Mouse (Mus musculus) neural tube, embryonic 13.5 days (tissue): ENCODE measurements at regions not wholly inside any gene's neighbourhood (a gene's known extent, or its start where the extent isn't known, plus 50 kb on each side); places are given as distances from the start of the nearest gene placed in this dataset.

Source experiments
- ATAC-seq: fragments of 200-750 bp; cut with Nextera tagmentation; 2 replicates; pipeline ENCODE4 v1.8.0; 2017; ENCODE audit warnings: low read depth, mild to moderate bottlenecking, moderate TSS enrichment, moderate library complexity
- H3K27ac ChIP-seq: fragments of 300-500 bp; sonication (generic); replicated peaks from 2 replicates; pipeline ENCODE4 v1.5.1; 2015; ENCODE audit warnings: moderate library complexity, mild to moderate bottlenecking, inconsistent platforms
- H3K27me3 ChIP-seq: fragments of 300-500 bp; sonication (generic); 2 replicates; pipeline ENCODE4 v1.6.1; 2015; ENCODE audit warnings: mild to moderate bottlenecking, inconsistent platforms
- H3K36me3 ChIP-seq: fragments of 300-500 bp; sonication (generic); 2 replicates; pipeline ENCODE4 v1.6.1; 2015; ENCODE audit warnings: mild to moderate bottlenecking, inconsistent platforms
- H3K4me1 ChIP-seq: fragments of 300-500 bp; sonication (generic); replicated peaks from 2 replicates; pipeline ENCODE4 v1.6.1; 2015; ENCODE audit warnings: inconsistent platforms
- H3K4me2 ChIP-seq: fragments of 300-500 bp; sonication (generic); 2 replicates; pipeline ENCODE4 v1.6.1; 2015; ENCODE audit warnings: inconsistent platforms, mild to moderate bottlenecking, moderate library complexity
- H3K4me3 ChIP-seq: fragments of 300-500 bp; sonication (generic); 2 replicates; pipeline ENCODE4 v1.5.1; 2015; ENCODE audit warnings: mild to moderate bottlenecking, inconsistent platforms
- H3K9ac ChIP-seq: fragments of 300-500 bp; sonication (generic); 2 replicates; pipeline ENCODE4 v1.6.1; 2015; ENCODE audit warnings: moderate library complexity, mild to moderate bottlenecking, inconsistent platforms
- H3K9me3 ChIP-seq: fragments of 300-500 bp; sonication (generic); 2 replicates; pipeline ENCODE4 v1.6.1; 2016; ENCODE audit warnings: inconsistent platforms
- WGBS: fragments of 180-500 bp; shearing (Covaris S2); methylation state at CpG from one replicate; pipeline ENCODE4 v1.1.7; 2015; 5-methylcytosine and 5-hydroxymethylcytosine counted together

DNA sequence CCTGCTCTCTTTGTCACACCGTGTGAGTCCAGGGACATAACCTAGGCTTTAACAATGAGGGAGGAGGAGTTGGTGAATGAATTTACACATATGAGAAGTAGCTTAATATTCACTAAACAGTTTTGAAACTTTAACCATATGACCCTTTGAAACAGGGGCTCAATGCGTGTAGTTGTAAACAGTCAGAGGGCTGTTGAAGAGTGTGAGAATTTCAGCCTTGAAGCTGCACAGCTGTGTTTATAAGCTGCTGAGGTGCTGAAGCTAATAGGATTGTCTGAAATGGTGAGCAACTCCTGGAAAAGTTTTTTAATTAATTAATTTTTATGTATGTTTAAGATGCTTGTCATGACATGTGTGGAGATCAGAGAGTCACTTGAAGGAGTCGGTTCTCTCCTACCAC is 59.8 kb upstream of the Rgma start:
- ATAC-seq: no peak
- Histone ChIP-seq H3K9ac (no peak overlapping the region), H3K9me3 (no peaks in the 10 kb centered on the region), H3K27ac (no peak overlapping the region), H3K4me2 (no peak overlapping the region), H3K27me3 (no peaks in the 10 kb centered on the region; the same call in 1 of the 2 replicates), H3K4me1 (no peaks in the 10 kb centered on the region), H3K4me3 (no peak overlapping the region), H3K36me3 (no peaks in the 10 kb centered on the region)
- WGBS: 85% methylated on average over 3 of the region's 3 CpGs

DNA sequence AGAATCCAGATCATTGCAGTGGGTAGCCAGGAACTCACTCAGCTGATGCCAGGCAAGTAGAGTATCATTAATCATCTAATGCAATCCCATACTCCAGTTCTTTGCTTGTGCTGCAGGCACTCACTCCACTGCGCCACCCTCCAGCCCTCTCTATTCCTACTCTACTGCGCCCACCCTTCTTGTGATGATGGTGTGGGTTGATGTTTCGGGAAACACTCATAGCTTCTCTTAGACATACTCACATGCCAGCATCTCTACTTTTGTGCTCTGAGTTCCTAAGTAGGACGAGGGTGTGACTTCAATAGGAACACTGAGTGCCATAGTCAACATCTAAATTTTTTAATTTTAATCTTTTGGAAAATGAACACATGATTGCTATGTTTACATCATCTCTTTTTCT is 57.7 kb upstream of the Rgma start:
- H3K9ac ChIP-seq: no peak overlapping the region
- H3K36me3 ChIP-seq: no peaks in the 10 kb centered on the region
- H3K4me2 ChIP-seq: no peak overlapping the region
- no peaks in the 10 kb centered on the region; the same call in 1 of the 2 replicates for H3K27me3 ChIP-seq
- no peaks in the 10 kb centered on the region for H3K9me3 ChIP-seq
- H3K4me1 ChIP-seq: no peaks in the 10 kb centered on the region
- no peak overlapping the region for H3K4me3 ChIP-seq
- 96% methylated on average over 4 of the region's 4 CpGs for WGBS
- H3K27ac ChIP-seq: no peak overlapping the region
- no peak for ATAC-seq

DNA sequence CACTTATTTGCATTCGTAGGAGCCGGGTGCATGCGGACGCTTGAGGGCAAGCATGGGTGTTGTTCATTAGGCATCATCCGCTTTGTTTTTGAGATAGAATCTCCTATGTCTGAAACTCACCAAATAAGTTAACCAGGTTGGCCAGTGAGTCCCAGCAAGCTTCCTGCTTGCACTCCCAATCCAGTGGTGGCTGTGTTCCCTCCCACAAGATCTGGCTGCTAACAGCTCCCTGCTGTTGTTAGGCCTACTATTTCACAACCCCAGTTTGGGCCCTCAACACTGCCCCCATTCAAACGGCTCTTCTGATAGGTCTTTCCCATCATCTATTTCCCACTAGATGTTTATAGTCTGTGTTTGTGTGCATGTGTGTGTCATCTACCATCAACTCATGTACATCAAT is 56.3 kb upstream of the Rgma start:
- WGBS: 94% methylated on average over 6 of the region's 6 CpGs
- Histone ChIP-seq H3K9ac (no peak overlapping the region), H3K27ac (no peak overlapping the region), H3K4me2 (no peak overlapping the region), H3K4me1 (no peaks in the 10 kb centered on the region), H3K36me3 (no peaks in the 10 kb centered on the region), H3K9me3 (no peaks in the 10 kb centered on the region), H3K4me3 (no peak overlapping the region), H3K27me3 (no peaks in the 10 kb centered on the region; the same call in 1 of the 2 replicates)
- no peak for ATAC-seq

DNA sequence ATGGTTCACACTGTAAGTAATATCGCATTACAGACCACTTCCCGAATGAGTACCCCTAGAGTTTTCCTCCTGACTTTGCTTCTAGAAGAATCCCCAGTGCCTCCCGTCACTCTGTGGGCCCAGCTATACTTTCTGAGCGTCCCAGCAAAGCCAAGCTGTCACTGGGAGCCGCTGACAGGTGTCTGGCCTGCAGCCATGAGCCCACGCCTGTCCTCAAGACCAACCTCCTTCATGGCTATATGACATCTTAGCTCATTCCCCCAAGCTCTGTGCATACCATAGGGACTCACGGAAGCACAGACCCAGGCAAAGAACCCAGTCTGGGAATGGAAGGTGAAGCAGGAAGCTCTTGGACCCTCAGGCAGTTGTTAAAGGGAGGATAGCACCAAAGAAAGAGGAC is 55.3 kb upstream of the Rgma start:
- ATAC-seq: no peak
- no peaks in the 10 kb centered on the region for H3K36me3 ChIP-seq

DNA sequence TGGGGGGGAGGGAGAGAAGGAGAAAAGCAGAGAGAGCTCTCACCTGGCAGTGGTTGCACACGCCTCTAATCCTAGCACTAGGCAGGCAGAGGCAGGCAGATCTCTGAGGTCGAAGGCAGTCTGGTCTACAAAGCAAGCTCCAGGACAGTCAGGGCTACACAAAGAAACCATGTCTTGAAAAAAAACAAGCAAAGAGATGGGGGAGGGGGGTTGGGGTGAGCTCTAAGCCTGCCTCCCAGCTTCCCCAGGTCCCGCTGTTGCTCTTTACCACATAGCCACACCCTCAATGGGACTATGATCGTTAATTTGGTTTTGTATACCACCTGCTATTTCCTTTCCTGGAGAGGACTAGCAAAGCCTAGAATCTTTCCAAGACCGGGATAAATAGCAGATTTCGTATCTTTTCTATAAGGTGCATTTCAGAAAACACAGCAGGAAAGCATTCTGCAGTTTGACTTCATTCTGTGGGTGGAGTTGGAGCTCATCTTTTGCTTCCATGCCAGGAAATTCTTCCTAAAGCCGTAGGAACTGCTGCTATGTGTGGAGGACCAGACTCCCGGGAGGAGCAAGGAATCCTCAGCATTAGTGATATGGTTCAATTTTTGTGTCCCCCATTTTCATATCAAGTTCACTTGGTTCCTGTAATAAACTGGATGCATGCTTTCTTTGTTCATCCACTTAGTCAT is 52.7 kb upstream of the Rgma start:
- Histone ChIP-seq H3K9ac (no peak overlapping the region), H3K4me1 (peaks cover 10% of the 10 kb centered on the region), H3K4me2 (no peak overlapping the region), H3K27me3 (no peaks in the 10 kb centered on the region), H3K4me3 (no peak overlapping the region), H3K9me3 (no peaks in the 10 kb centered on the region), H3K27ac (no peak overlapping the region), H3K36me3 (no peaks in the 10 kb centered on the region)
- WGBS: 85% methylated on average over 8 of the region's 8 CpGs
- ATAC-seq: no peak

More for the DNA sequence above, 55.3 kb upstream of the Rgma start:
- H3K4me1 ChIP-seq: no peaks in the 10 kb centered on the region
- no peak overlapping the region for H3K4me3 ChIP-seq
- H3K9ac ChIP-seq: no peak overlapping the region
- 83% methylated on average over 7 of the region's 7 CpGs for WGBS
- H3K9me3 ChIP-seq: no peaks in the 10 kb centered on the region
- no peaks in the 10 kb centered on the region; the same call in 1 of the 2 replicates for H3K27me3 ChIP-seq
- H3K4me2 ChIP-seq: no peak overlapping the region
- no peak overlapping the region for H3K27ac ChIP-seq

DNA sequence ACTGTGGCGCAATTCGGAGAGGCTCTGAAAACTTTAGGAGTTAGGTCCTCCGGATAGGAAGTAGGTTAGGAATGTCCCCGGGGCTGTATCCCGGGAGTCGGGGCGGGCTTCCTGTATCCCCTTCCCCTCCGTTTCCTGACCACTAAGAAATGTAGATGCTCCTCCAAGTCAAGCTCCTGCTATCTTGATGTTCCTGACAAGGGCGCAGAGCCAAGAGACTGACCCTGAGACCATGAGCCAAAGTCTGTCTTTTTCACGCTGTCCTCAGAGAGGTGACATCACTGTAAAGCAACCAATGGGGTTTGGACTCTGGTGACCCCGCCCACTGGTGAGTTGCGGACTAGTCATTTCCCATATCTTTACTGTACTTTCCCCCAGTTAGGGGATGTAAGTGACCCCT is 51.8 kb upstream of the Rgma start:
- 68% methylated on average over 12 of the region's 12 CpGs for WGBS
- Histone ChIP-seq H3K9ac (no peak overlapping the region), H3K27me3 (no peaks in the 10 kb centered on the region), H3K27ac (no peak overlapping the region), H3K36me3 (no peaks in the 10 kb centered on the region), H3K4me2 (no peak overlapping the region), H3K4me3 (no peak overlapping the region), H3K4me1 (peaks cover 19% of the 10 kb centered on the region), H3K9me3 (no peaks in the 10 kb centered on the region)
- ATAC-seq: no peak

DNA sequence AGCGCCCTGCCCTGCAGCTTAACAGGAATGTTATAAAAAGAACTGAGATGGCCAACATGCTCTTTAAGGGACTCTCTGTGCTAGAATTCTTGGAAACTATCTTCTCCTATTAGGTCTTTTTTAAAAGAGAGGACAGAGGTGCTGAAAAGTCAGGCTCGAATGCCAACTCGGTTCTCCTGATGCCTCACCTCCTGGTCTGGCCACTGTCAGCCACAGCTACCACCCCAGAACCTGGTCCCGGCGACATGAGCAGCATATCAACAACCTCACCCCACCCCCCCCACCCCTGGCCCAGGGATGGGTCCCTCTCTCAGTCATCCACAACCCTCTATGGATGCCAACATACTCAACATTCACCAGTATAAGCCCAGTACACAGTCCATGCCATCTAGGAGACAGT is 49.8 kb upstream of the Rgma start:
- ATAC-seq: no peak
- no peaks in the 10 kb centered on the region for H3K27me3 ChIP-seq
- H3K9ac ChIP-seq: no peak overlapping the region
- H3K9me3 ChIP-seq: no peaks in the 10 kb centered on the region
- H3K4me3 ChIP-seq: no peak overlapping the region
- no peak overlapping the region for H3K4me2 ChIP-seq
- no peak overlapping the region for H3K27ac ChIP-seq
- peaks cover 34% of the 10 kb centered on the region for H3K4me1 ChIP-seq
- no peaks in the 10 kb centered on the region for H3K36me3 ChIP-seq
- WGBS: 94% methylated on average over 5 of the region's 5 CpGs
